Mouse (Mus musculus): ENCODE data around the gene Unc79.

Unc79 gene

DNA sequence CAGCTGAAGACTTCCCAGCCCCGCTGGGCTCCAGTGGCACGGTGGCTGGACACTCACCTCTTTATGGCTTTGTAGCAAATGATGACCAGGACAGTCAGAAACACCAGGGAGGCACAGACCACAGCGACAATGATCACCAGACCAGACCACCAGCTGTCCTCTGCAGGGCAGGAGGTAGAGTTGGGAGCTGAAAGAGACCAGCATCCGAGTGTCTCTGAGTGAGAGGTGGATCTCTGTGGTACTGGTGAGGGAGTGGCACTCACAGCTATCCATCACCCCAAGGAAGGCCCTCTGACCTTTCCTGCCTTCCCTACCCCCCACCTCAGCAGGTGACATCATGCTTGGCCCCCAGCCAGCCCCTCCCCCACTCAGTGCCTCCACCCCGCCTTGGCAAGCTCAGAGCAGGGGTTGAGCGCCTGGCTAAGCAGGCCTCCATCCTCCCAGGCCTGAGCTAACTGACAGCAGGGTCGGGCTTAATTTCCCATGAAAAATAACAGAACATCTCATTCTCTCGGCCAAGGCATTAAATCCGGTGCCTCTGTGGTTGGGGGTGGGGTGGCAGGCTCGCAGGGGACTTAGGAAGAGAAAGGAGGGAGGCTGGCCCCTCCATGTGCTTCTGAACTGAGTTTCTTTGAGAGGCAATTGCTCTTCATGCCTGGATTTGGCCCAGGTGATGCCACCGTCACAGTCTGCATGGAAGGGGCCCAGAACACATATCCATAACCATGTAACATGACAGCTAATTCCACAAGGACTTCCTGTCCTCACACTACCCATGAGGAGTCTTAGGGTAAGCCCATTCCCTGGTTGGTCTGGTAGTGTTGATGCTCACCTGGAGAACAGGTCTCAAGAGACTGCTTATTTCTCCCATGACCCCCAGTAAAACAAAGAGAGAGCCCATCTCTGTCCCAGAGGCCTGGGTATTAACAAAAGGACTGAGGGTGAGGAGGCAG is 254.2 kb downstream of the Unc79 start:
- WGBS = 52% methylated on average over 11 of the region's 11 CpGs

DNA sequence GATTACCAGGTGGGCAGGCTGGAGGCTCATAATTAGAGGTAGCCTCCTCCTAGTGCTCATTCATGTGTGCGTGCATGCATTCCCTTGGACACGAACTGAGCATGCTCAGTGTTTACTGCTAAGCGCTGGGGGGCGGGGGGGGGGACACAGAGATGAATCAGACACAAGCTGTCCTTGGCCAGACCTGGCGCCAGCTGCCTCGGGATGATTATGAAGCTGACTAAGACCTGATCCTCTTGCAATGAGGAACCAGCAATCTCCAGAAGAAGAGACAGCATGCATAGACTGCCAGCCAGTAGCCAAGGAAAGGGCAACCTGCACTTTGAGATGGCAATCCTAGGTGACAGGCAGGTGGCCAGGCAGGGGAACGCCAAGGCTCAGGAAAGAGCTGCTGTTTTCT is 256.9 kb downstream of the Unc79 start:
- WGBS = 44% methylated on average over 7 of the region's 7 CpGs

DNA sequence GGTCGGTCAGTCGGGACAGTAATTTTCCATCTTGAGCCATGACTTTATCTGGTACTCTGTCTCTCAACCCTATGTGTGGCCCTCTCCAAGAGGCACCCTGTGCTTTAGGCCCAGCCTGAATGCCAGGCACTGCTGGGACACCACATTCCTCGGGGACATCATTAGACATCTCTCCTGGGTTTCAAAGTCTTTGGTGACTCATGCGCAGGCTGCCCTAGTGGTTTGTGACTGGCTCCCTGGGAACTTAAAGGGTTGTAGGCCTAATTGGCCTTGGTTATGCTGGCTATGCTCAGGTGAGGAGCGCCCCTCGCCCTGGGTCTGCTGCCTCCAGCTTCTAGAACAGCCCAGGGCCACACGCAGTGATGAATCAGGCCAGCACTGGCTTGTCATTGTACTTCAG is 260.9 kb downstream of the Unc79 start:
- 90% methylated on average over 7 of the region's 7 CpGs for WGBS

GRCm38 (mm10) chr12:103211078-103211477 is 262.4 kb downstream of the Unc79 start:
- 56% methylated on average over 5 of the region's 5 CpGs for WGBS

GRCm38 (mm10) chr12:103213591-103213990 is 264.9 kb downstream of the Unc79 start:
- 95% methylated on average over 2 of the region's 2 CpGs for whole genome bisulfite sequencing

DNA sequence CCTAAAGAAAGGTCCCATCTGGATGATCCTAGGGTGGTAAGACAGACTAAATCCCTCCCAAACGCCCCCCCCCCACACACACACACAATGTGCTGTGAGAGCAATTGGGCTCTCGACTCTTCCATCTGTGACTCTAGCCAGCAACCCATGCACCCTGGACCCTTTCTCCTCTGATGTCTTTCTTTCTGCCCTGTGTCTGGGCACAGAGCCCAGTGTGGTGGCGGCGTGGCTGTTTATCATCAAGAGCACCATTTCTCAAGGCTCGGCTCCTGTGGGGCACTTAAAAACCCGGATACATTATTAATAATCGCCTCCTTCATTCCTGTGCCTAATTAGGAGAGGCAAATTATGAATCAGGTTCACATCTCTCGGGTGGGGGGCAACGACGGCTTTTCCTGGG is 265.6 kb downstream of the Unc79 start:
- WGBS = 47% methylated on average over 10 of the region's 10 CpGs

- WGBS = 90% methylated on average over 2 of the region's 2 CpGs
These were observed 266.1 kb downstream of the Unc79 start for GRCm38 (mm10) chr12:103214797-103215196.

GRCm38 (mm10) chr12:103215877-103216610 is 267.4 kb downstream of the Unc79 start:
- 79% methylated on average over 6 of the region's 6 CpGs for WGBS

GRCm38 (mm10) chr12:103223671-103224070 is 275.0 kb downstream of the Unc79 start:
- WGBS = 81% methylated on average over 9 of the region's 9 CpGs

DNA sequence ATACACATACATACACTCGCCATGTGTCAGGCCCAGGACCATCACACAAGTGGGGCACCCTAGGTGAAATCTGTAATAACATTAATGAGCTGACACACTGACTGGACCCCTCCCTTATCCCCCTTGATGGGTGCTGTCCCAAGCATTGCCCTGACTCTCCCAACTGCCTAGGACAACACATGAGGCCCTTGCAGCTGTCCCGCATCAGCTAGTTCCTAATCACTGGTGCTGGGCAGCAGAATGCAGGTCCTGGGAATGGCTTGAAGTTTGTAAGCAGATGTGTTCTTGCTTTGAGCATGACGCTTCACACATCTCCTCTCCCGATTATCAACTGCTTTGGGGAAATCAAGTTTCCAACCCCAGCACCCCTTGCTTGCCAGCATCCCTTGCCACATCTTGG is 277.5 kb downstream of the Unc79 start:
- WGBS = 76% methylated on average over 4 of the region's 4 CpGs

- 73% methylated on average over 4 of the region's 4 CpGs for WGBS
These were observed 280.4 kb downstream of the Unc79 start for GRCm38 (mm10) chr12:103229058-103229457.
